Mouse (Mus musculus) WW6 (cell line): ENCODE measurements around the gene Dnm1.

Experiments
- DNase-seq: peaks from one replicate; pipeline ENCODE4 v3.0.0-alpha.2; 2013; ENCODE audit warnings: low read depth, low spot score

Dnm1 gene

DNA sequence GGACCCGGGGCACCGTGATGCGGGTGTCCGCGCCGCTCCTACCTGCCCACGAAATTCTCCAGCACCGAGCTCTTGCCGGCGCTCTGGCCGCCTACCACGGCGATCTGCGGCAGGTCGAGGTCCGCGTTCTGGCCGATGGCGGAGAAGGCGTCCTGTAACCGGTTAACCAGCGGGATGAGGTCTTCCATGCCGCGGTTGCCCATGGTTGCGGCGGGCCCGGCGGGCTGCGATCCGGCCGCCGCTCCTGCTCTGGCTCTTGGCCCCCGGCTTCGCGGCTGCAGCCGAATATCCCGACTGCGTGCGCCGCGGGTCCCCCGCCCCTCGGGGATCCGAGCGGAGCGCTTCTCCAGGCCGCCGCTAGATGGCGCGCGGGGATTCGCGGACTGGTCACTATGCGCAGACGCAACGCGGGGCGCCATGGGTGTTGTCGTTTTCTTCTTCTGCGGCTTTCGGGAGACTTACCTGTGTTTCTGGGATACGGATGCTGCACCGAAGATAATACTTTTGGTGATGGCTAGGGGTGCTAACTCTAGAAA lies at the start of gene Dnm1:
TSS of gene Dnm1 (minus strand) at position 332 of the 536 bp plus-strand sequence.
- peak; percentile 70 for DNase-seq

DNA sequence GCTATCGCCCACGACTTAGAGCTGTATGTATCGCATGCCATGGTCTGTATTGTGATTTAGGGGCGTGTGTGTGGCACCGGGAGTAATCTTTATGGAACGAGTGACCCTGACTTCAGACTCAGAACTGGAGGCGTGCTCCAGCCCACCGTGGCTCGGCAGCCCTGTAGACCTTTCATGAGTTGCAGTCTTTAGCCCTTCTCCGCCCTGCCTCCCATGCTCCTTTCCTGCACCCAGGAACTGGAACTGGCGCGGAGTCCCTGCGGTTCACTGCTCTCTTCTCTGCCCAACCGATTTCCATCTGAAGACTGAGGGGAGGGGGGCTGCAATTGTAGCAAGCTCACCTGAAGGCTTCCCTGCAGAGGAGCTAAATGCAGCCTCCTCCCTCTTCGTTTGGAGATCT lies 43.6 kb upstream of the Dnm1 start:
- no peak for DNase-seq

DNA sequence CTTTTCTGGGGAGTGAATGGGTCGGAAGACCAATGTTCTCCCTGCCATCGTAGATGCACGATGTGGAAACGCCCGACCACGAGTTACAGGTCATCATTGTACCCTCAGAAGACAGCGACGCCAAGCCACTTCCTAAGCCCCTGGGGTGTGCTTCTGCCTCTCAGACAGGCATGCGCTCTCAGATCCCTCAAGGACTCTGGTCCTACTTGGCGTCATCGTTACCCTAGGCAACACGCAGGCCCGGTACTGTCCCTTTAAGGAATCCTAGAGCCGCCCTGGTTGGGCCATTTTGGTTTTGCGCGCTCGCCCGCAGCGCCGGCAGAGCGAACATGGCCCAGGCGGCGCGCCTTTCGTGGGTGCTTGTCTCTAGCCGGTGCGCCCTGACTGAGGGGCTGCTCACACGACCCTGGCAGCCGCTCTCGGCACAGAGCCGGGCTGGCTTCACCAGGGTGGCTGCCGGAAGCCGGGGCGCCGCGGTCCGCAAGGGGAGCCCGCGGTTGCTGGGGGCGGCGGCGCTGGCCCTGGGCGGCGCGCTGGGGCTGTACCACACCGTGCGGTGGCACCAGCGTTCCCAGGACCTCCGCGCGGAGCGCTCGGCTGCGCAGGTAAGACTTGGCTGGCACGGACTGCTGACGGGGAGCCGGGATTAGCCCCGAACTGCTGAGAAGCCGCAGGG lies 42.9 kb upstream of the Dnm1 start:
- DNase-seq: peak; percentile 81

DNA sequence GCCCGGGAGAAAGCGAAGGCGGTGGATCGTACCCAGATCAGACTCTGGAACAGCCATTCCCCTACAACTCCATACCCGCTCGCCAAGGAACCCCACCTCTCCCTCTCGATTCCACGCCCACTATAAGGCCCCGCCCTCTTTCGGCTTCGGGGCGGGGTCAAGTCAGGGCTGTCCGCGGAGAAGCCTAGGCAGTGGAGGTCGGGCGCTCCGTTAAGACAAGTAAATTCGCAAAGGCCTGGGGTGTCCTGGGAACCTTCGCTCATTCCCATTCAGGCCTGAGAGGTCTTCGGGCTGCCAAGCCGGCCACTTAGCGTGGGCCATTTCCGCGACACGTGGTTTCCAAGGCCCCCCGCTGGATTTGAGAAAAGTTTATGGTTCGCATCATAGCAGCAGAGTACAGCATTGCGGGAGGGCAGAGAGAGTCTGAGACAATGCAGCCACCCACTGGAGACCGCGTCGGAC lies 42.4 kb upstream of the Dnm1 start, which contains the start of gene Ptges2:
TSS of gene Ptges2 (plus strand) at position 413 of the 462 bp plus-strand sequence.
- DNase-seq: peak; percentile 76

DNA sequence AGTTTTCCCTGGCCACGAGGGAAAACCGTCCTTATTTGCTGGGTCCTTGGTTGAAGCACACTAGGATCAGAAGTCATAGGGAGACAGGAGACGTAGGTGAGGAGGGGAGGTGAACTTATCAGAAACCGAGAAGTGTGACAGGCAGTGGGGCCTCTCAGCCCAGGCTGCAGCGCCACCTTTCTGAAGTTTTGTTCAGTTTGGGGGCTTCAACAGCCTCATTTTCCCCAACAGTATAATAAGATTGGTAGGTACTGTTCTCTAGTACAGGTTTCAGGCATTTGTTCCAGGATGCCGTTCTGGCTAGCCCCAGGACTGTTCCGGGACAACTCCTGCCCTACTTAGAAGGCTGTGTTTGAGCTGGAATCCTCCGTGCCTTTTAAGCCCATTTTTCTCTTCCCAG lies 41.8 kb upstream of the Dnm1 start:
- DNase-seq: no peak

DNA sequence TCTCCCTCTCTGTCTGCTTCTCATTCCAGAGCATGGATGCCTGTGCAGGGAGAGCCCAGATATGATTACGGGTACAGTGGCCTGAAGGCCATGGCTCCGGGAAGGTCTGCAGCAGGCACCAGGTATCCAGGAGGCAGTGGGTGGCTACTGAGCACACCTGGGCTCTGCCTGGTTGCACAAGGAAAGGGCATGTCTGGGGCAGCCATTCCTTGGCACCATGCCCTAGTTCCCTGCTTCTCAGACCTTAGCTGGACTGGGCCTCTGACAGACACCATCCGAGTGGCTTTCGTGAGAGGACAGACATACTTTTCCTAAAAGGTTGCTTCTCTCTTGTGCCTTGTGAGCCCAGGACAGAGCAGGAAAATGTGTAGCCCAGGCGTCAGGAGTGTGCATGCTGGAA lies 38.9 kb upstream of the Dnm1 start:
- DNase-seq: no peak

DNA sequence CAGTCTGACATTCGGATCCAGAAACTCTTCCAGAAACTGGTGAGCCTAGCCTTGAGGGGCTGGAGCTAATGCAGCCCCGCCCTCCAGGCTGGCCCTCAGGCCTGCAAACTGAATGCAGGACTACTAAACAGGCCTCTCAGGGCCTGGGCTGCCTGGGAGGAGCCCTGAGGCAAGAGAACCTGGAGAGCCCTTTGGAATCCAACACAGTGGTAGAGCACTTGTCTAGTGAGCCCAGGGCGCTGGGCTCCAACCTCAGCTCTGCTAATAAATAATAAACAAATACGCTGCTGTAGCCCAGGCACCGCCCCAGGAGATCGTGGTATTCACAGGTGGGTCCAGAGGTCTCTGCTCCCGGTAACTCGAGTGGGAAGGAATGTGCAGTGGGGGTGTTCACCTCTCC lies 37.7 kb upstream of the Dnm1 start:
- no peak for DNase-seq

DNA sequence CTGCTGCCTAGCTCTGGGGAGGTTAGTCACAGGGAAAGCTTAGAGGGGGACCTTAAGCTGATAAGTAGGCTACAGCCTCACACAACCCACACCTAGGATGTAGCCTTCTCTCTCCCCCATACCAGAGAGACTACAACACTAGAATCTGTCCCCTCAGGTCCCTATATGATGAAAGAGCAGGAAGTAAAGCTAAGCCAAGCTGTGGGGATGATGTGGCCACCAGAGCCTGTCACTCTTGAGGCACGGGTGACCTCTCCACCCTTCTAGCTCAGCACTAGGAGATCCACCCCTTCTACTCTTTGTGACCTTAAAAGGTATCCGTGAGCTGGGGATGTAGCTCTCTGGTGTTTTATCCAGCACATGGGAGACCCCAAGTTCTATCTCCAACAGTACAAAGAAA lies 36.0 kb upstream of the Dnm1 start:
- DNase-seq: no peak

DNA sequence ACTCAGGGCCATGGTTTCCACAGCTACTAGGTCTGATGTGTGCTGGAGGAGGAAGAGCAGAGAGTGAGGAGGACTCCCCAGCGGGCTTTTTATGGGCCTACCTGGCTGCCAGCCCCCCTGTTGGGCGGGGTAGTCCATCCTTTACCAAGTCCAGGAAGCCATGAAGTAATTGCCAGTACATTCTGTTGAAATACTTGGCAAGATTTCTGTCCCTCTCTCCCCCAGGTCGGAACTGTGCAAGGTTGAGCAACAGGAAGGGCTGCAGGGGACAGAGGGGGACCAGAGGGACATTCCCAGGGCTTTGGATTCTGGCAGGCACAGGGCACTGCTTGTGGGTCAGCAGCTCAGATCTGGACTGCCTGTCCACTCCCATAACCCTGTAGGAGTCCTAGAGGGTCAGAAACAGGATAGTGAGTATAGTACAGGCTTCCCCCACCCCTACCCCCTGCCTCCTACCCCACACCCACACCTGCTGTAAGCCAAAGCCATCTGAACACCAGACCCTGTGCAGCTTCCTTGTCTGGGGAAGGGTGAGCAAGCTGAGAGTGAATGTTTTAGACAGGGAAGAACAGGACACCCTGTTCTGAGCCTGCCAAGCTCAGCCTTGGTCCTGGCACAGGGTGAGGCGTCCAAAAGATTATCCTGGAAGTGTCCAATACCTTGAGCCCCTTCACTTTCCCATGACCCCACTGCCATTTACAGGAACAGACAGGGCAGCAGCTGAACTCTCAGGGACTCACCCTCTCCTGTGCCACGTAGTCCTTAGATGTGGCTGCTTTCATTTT lies 34.8 kb upstream of the Dnm1 start, which contains the start of gene Lcn2:
TSS of gene Lcn2 (minus strand) at position 547 of the 785 bp plus-strand sequence.
- no peak for DNase-seq

DNA sequence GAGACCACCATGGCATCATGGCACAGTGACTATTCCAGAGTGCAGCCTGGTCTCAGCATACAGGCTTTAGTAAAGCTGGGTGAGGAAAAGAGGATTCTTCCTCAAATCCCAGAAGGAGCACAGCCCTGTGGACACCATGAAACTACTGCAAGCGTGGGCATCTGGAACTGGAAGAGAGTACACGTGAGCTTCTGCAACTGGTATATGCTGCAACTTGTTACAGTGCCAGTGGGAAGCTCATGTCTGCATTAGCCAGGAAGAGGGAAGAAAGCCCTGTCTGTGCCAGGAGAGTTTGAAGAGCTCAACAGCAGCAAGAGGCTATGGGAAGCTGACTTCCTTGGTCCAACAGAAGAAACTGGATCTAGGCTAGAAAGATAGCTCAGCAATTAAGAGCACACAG lies 29.6 kb upstream of the Dnm1 start:
- DNase-seq: no peak

DNA sequence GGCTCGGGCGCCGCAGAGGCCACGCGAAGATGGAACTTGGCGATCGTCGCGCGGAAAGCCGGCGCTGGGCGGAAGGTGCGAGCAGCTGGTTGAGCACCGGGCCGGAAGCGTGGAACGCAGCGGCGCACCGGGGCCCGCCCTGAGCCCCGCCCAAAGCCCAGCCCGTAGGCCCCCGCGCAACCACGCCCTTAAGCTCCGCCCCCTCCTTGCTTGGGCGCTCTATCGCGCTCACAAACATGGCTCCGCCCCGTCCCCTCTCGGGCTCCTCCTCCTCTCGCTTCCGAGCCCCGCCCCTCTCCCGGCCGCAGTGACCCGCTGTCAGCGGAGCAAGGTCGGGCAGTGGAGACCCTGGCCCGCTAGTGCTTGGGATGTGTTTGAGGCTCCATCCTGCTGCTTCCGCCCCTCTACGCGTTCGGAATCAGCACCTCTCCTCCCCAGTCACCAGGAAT lies 28.7 kb upstream of the Dnm1 start, which contains the start of gene 1110008P14Rik:
TSS of gene 1110008P14Rik (minus strand) at position 164 of the 449 bp plus-strand sequence.
- peak; percentile 79 for DNase-seq

DNA sequence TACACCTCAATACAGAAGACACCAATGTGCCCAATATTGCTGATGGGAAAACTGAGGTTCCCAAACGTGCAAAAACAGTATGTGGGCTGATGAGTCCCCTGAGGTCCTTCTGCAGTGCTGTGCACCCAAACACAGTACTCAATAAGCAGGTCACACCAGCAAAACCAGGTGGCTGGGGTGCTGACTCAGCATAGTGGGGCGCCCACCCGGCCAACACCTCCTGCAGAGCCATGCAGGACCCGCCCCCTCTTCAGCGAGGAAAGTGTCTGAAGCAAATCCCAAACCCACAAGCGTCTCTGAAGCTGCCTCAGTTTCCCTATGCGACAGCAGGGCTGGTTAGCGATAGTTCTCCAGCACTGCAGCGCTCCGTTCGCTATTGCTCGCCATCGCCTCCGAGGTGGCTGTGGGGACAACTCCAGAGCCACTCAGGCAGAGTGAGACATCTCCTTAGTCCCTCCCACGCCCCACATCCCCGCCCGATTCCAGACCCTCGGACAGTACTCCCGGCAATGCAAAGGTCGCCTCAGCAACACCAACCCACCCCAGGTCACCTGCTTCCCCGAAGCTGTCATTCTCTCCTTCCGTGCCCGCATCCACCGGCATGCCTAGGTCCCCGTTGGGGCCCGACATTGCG lies 28.1 kb upstream of the Dnm1 start:
- no peak for DNase-seq

DNA sequence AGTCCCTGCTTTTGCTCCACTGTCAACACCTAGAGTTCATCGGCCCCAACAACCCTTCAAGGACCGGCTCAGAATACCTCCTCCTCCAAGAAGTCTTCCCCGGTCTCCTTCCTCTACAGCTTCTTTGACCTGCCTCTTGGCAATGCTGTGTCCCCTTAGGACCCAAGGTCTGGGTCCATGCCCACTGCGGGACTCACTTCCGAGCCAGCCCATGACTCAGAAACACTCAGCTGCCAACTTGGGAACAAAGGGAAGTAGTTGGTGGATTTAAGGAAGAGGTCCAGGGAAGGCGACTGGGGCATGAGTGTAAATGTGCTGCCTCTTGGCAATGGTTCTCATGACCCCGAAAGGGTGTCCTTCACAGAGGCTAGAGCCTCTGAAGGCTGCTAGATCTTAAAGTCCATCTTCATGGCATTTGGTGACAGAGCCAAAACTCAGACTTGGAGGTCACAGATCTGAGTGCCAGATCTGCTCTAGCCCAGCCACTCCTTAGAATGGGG lies 26.9 kb upstream of the Dnm1 start:
- no peak for DNase-seq

DNA sequence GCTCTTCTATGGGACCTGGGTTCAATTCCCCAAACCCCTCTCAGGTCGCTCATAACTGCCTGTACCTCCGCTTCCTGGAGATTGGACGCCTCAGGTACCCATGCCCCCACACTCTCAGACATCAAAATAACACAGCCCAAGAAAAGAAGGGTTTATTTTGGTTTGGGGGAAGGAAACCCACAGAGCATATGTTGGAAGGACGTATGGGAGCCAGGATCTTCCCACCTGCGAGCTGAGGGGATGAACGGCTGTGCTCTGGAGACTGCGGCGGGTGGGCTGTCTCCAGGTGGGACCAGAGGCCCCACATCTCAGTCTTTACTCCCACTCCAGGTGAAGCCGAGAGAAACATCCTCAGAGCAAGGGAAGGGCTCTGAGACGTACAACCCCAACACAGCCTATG lies 23.8 kb upstream of the Dnm1 start:
- no peak for DNase-seq

DNA sequence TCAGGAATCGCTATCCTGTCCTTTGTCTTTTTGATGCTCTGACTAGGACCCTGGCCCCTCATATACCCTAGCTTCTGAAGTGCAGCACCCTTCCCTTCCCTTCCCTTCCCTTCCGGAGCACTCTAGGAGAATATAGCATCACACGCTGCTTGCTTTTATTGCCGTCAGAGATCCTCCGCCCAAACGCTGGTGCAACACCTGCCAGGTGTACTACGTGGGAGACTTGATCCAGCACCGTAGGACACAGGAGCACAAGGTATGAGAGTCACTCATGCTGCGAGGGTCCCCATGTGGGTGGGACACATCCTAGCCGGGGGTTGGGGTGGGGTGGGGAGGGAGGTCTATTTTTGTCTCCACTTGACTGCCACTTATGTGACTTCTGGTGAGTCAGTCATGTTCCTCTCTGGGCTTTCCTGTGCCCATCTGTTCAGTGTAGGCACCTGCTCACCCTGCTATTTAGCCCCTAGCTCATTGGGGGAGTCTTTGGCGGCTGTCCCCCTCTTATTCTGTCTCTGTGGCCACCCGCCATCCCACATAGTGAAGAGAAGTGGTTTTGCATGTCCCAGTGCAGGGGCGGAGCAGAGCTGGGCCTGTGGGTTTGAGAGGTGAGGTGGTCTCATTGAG lies 22.3 kb upstream of the Dnm1 start:
- DNase-seq: no peak

DNA sequence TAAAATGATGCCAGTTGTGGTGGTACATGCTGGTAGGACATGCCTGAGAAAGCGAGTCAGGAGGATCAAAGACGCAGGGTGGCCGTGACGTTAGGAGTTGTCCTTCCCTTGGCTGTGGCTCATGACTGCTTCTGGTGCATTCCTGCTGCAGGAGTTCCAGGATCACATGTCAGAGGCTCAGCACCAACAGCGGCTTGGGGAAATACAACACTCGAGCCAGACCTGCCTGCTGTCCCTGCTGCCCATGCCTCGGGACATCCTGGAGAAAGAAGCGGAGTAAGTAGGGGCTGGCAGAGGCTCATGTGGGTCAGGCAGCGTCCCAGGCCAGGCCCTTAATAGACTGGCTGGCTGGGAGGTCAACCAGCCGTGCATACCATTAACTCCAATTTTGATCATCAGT lies 21.1 kb upstream of the Dnm1 start:
- no peak for DNase-seq

DNA sequence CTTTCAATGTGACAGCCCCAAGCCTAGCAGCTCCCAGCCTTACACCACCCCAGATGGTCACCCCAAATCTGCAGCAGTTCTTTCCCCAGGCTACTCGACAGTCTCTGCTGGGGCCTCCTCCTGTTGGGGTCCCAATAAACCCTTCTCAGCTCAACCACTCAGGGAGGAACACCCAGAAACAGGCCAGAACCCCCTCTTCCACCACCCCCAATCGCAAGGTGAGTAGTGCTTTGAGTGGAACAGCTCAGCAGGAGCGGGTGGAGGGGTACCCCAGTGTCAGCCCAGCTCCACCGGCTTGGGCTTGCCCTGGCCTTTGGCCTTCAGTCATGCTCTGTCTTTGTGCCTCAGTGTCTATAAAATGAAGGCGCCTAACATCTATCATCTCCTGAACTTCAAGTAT lies 14.2 kb upstream of the Dnm1 start:
- DNase-seq: no peak

DNA sequence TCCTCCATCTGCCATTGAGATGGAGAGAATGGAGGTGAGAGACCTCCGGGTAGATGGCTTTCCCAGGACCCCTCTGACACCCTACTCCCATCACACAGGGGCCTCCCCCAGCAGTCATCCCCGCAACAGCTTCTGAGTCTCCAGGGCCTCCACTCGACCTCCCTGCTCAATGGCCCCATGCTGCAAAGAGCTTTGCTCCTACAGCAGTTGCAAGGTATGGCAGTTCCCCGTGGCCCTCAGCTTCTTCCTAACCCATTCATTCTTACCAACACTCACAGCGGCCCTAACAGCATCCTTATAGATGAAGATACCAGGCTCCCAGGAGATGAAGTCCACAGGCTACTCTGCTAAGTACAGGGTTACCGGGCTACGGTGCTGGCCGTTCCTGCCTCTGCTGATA lies 11.0 kb upstream of the Dnm1 start:
- DNase-seq: no peak

DNA sequence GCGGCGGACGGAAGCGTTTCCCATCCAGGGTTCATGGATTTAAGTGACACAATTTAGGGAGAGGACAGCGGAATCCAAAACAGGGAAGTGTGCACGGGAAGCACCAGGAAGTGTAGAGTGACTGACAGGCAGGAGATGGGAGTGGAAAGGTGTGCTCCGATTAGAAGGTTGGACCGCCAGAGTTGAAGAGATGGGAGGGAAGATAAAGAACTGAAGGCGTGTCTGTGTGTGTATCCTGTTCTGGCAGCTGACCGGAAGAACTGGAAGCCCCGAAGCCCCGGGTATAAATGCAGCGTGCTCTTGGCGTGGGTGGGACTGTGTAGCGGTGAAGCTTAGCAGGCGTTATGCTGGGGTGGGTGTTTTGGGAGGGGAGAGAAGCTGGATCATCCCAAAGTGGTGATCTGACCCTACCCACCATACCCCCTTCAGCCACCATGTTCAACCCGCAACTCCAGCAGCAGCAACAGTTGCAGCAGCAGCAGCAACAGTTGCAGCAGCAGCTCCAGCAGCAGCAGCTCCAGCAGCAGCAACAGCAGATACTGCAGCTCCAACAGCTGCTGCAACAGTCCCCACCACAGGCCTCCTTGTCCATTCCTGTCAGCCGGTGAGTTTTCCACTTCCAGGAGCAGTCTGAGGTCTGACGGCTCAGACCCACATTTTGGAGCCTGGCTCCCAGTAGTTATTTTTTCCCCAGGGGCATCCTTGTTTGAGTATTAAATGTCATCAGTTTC lies 10.4 kb upstream of the Dnm1 start:
- no peak for DNase-seq

DNA sequence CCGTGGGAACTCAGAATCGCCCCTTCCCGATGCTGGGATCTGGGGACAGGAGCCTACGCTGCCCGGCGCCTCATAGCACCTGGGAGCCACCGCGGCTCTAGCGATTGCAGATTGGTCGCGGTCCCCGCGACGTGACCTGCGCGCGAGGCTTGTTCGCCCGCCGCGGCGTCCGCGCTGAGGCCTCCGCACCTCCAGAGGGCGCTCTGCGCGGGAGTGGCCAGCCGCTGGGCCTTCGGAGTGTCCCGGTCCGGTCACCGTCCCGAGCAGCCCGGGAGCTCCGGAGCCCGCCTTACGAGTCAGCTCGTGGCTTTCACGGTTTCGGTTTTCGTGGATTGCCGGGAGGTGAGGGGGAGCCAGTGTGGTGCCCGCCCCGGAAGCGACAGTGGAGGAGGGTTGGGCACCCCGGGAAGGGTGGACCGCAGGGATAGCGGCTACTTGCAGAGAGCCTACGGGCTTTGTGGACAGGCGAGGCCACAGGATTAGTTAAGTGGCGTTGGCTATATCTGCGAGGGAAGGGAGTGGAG lies 9.7 kb upstream of the Dnm1 start:
- DNase-seq: no peak
